Mouse (Mus musculus) lung, postnatal 14 days (tissue): ENCODE data around the gene Prrx1.

Source experiments
- DNase-seq: peaks from one replicate; pipeline ENCODE4 v3.0.0; 2021

The Prrx1 gene

GRCm38 (mm10) chr1:163311006-163311836 is 2.3 kb downstream of the Prrx1 start:
- DNase-seq = no peak

- DNase-seq = no peak
Observed at GRCm38 (mm10) chr1:163310023-163310754, 3.3 kb downstream of the Prrx1 start.

DNA sequence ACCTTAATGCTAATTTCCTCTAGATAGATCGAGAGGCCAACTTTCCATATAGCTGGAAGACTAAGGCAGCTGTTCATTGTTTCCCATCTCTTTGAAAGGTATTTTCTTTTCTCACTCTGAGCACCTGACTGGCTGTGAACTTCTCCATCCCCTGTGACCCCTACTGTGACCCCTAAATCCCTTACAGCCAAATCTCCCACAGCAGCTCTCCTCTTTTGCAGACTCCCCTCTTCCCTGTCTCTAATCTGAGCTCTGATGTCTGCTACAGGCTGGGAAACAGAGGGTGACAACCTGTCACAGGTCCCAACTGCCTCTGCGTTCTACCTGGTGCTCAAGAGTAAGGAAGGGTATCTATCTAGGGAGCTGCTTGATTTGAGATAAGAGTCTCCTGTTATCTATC is 4.0 kb downstream of the Prrx1 start:
- DNase-seq = no peak

GRCm38 (mm10) chr1:163308631-163309030 is 4.9 kb downstream of the Prrx1 start:
- DNase-seq = no peak

GRCm38 (mm10) chr1:163307706-163308105 is 5.8 kb downstream of the Prrx1 start:
- DNase-seq = no peak

- DNase-seq = no peak
Observed at GRCm38 (mm10) chr1:163305956-163306355, 7.6 kb downstream of the Prrx1 start.

DNA sequence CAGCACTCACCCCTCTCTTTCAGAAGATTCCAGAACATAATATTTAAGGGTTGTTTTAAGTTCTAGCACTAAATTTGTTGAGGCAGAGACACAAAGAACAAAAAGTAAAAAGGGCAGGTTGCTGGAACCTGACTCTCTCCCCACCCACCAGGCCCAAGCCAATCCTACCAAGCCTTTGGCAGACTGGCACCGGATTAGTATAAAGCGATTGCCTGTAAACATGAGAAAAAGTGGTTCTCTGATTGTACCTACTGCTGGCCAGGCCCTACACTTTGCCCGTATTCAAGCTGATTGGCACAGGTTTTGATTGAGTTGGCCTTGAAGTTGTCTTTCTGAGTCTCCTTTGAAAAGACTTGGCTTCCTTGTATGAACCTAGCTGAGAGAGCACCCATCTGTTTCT is 8.7 kb downstream of the Prrx1 start:
- no peak for DNase-seq

GRCm38 (mm10) chr1:163302292-163302691 is 11.2 kb downstream of the Prrx1 start:
- DNase-seq = no peak

GRCm38 (mm10) chr1:163293152-163293551 is 20.4 kb downstream of the Prrx1 start:
- no peak for DNase-seq

- DNase-seq = no peak
Observed at GRCm38 (mm10) chr1:163291925-163292324, 21.6 kb downstream of the Prrx1 start.

- DNase-seq = no peak
Observed at GRCm38 (mm10) chr1:163289131-163289530, 24.4 kb downstream of the Prrx1 start.

DNA sequence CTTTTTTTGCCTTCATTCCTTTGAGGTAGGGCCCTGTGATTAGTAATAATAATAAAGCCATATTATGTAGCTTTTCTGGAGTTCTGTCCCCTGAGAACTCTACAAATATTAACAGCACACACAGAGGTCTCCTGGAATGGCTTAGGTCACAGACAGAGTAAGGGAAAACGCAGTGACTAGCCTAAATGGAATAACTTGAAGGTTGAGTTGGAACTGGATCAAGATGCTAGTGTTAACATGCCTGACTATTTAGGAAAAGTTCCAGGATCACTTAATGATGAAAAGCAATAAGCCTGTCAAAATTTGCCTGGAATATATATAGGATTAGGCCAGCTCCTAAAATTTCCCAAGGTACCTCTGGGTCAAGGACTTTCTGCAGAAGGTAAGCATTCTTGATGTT is 28.0 kb downstream of the Prrx1 start:
- no peak for DNase-seq

GRCm38 (mm10) chr1:163285136-163285535 is 28.4 kb downstream of the Prrx1 start:
- no peak for DNase-seq

GRCm38 (mm10) chr1:163283980-163284635 is 29.4 kb downstream of the Prrx1 start:
- no peak for DNase-seq

DNA sequence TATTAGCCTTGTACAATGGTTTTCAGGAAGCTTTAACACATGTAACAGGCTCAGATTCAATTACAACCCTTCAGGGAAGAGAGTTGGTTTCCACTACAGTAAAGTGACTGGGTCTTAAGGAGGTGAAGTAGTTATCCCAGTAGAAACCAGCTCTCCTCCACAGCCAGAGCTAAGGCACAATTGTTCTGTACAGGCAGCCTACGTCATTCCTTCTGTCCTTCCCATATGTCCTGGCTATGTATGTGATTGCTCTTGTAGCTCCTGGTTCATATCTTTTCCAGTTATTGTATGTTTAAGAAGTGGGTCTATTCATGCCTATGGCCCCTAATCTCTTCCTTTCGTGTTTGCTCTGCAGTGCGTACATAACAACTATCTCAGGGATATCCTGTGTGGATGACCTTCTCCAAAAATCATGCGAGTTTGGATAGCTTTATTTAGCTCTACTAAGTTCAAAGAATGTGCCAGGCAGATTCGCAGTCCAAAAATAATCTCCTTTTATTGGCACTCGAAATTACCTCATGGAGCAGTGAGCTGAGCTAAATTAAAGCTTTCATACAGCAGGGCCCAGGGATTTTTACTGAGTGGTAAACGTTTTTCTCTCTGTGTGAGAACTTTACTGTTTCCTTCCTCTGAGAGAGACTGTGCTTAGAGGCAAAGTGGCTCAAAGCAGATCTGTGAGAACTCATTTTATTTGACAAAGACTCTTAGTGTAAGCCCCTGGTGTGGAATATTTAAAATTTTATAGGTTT is 31.9 kb downstream of the Prrx1 start:
- no peak for DNase-seq

DNA sequence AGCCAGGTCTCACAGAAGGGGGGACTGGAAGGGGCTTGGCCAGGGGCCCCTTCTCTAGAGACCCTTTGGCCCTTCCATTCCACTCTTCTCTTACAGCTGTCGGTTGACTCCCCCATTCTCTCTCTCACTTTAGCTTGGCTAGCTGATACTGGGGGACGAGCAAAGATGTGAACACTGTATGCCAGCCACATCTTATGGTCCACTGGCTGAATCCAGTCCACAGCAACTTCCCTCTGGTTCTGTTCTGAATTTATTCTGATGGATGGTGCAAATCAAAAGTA is 32.7 kb downstream of the Prrx1 start:
- DNase-seq = no peak

DNA sequence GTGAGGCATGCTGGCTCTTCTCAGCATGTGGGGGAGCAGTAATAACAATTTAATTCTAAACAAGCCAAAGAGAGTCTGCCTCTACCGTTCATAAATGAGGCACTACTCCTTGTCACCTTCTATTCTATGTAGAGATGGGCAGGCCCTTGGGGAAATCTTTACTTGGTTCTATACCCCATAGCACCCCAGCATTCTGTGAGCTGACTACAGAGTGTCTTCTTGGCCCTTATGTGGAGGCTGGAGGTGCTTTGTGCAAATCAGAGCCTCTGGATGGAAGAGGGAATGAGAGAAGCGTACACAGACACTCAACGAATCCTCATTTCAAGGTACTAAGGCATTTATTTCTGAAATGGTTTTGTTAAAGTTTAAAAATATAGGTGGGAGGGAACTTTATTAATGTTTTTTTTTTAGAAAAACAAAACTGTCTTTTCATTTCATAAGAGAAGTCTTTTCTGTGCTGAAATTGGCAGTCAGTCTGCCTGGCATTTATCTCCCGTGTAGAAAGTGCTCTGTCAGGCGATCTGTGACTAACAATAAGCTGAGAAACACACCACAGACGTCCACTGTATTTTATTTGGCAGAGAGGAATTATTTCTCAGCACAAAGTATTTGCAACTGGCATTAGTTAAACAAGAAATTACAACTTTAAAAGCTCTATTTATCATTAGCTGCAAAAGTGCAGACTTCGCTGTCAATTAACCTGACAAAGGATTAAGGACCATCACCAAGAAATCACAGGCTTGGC is 33.2 kb downstream of the Prrx1 start:
- no peak for DNase-seq

DNA sequence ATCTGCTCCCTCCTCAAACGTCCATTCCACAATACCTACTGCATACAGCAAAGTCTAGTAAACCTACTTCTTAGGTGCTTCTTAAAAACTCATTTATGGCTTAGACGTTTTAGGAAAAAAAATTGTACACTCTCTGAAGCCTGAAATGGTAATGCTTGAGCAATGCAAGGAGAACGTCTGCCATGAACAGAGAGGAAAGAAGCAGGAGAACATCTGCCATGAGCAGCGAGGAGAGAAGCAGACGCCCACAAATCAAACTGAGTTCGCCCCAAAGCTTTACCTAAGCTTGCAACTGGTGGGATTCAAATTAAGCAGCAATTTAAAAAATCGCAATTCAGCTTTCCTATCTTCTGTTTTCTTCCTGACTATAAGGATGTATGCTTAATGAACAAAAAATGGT is 36.4 kb downstream of the Prrx1 start:
- DNase-seq = no peak

DNA sequence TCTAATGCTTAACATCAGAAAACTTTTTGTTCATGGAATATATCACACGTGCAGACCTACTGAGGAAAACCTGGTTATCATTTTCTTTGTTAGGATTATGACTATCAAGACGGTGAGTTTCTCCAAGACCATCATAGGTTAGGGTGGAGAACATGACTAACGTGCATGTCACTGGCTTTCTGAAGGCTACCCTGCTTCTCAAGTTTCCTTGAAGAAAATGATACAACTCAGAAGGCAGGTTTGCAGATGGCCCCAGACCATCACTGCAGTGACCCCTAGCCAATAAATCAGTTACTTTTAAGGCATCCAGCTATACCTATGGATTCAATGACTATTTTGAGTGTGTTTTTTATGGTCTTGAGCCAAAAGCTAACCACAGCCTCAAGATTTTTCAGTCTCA is 38.6 kb downstream of the Prrx1 start:
- no peak for DNase-seq

- DNase-seq = no peak
Observed at GRCm38 (mm10) chr1:163273132-163273531, 40.4 kb downstream of the Prrx1 start.

GRCm38 (mm10) chr1:163266853-163267538 is 46.5 kb downstream of the Prrx1 start:
- DNase-seq = no peak

- no peak for DNase-seq
Observed at GRCm38 (mm10) chr1:163257298-163257697, 56.2 kb downstream of the Prrx1 start.
